Mouse (Mus musculus): ENCODE results near the gene Tas2r143. TPM values are rescaled to one million over a fixed set of nuclear protein-coding genes. Genes with fewer than 3 reads are reported as not detected.

Gene Tas2r143
- polyA plus RNA-seq, 1 experiment from 2014 or later: not detected

DNA sequence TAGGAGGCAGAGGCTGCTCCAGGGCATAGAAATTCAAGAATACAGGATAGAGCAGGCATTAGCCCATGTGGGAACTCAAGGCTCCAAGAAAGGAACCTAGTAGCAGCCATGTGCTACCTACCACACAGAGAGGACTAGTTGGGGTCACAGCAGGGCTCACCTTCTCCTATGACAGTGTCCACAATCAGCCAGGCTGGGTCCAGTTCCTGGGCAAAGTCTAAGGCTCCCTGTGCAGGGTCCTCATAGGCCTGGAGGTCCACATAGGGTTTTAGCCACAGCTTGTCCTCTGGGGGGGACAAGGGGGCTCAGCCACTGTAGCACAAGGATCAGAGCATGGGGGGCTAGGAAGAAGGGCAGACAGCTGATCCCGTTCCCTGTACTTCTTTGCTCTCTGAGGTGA is 37.5 kb upstream of the Tas2r143 start:
- Histone ChIP-seq H3K9me3 (ENCODE audit: control insufficient read depth, low read depth, low read length) (no peaks in the 10 kb centered on the region), H3K27ac (ENCODE audit: low read length) (no peak overlapping the region), H3K36me3 (ENCODE audit: control insufficient read depth, insufficient read depth, low read length) (peaks cover 25% of the 10 kb centered on the region), H3K4me2 (replicated peaks; ENCODE audit: low read depth, low read length) (no peak overlapping the region), H3K9ac (replicated peaks; ENCODE audit: low read depth, low read length) (no peak overlapping the region), H3K4me1 (ENCODE audit: control insufficient read depth, insufficient read depth, low read length) (0 out of 2 replicates have a peak, but pooled peaks cover 3% of the 10 kb centered on the region), H3K27me3 (ENCODE audit: control insufficient read depth, insufficient read depth, low read length) (no peaks in the 10 kb centered on the region), H3K4me3 (ENCODE audit: low read depth, low read length) (no peak overlapping the region)
- ATAC-seq (ENCODE audit: insufficient number of reproducible peaks, insufficient read depth, low FRiP score, low read depth): no peak
- WGBS: 83% methylated on average over 1 of the region's 1 CpGs

DNA sequence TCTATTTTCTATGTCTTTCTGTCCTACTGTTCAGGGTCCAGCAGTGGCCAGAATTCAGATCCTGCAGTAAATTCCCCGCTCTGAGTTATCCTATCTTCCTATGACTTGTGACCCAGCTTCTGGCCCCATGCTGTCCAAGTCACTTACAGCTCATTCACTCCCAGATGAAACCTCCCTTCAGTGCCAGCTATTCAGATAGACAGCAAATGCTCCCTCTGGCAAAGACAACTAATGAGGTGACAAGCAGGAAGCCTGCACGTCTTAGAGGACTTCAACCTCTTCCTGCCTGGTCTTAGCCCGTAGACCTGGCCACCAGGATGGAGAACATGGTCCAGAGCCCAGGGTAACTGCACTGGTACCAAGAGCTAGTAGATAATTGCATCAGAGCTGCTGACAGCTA is 37.1 kb upstream of the Tas2r143 start:
- 50% methylated on average over 3 of the region's 3 CpGs for WGBS
- Histone ChIP-seq H3K27ac (ENCODE audit: low read length) (no peak overlapping the region), H3K4me3 (ENCODE audit: low read depth, low read length) (no peak overlapping the region), H3K9me3 (ENCODE audit: control insufficient read depth, low read depth, low read length) (no peaks in the 10 kb centered on the region), H3K27me3 (ENCODE audit: control insufficient read depth, insufficient read depth, low read length) (no peaks in the 10 kb centered on the region), H3K36me3 (ENCODE audit: control insufficient read depth, insufficient read depth, low read length) (peaks cover 20% of the 10 kb centered on the region), H3K9ac (replicated peaks; ENCODE audit: low read depth, low read length) (no peak overlapping the region), H3K4me2 (replicated peaks; ENCODE audit: low read depth, low read length) (no peak overlapping the region), H3K4me1 (ENCODE audit: control insufficient read depth, insufficient read depth, low read length) (0 out of 2 replicates have a peak, but pooled peaks cover 2% of the 10 kb centered on the region)
- no peak for ATAC-seq (ENCODE audit: insufficient number of reproducible peaks, insufficient read depth, low FRiP score, low read depth)

DNA sequence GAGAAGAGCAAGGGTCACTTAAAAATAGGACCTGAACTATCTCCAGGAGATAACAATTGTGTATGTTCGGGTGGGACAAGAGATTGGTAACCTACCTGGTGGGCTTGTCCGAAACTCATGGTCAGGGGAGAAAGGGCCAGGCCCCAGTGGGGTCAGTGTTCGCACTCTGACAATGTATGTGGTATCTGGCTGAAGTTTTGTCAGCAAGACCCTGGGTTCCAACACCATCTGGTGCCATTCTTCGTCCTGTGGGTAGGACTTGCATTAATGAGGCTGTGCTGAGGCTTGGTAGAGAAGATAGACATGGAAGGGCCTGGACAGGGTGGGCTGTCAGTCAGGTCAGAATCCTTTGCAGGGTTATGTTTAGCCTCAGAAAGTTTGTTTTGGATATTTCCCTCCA is 36.0 kb upstream of the Tas2r143 start:
- Histone ChIP-seq H3K9ac (replicated peaks; ENCODE audit: low read depth, low read length) (no peak overlapping the region), H3K27me3 (ENCODE audit: control insufficient read depth, insufficient read depth, low read length) (no peaks in the 10 kb centered on the region), H3K36me3 (ENCODE audit: control insufficient read depth, insufficient read depth, low read length) (peaks cover 10% of the 10 kb centered on the region), H3K9me3 (ENCODE audit: control insufficient read depth, low read depth, low read length) (no peaks in the 10 kb centered on the region), H3K4me3 (ENCODE audit: low read depth, low read length) (no peak overlapping the region), H3K4me1 (ENCODE audit: control insufficient read depth, insufficient read depth, low read length) (no peaks in the 10 kb centered on the region), H3K4me2 (replicated peaks; ENCODE audit: low read depth, low read length) (no peak overlapping the region), H3K27ac (ENCODE audit: low read length) (no peak overlapping the region)
- ATAC-seq (ENCODE audit: insufficient number of reproducible peaks, insufficient read depth, low FRiP score, low read depth): no peak
- WGBS: 84% methylated on average over 4 of the region's 4 CpGs

DNA sequence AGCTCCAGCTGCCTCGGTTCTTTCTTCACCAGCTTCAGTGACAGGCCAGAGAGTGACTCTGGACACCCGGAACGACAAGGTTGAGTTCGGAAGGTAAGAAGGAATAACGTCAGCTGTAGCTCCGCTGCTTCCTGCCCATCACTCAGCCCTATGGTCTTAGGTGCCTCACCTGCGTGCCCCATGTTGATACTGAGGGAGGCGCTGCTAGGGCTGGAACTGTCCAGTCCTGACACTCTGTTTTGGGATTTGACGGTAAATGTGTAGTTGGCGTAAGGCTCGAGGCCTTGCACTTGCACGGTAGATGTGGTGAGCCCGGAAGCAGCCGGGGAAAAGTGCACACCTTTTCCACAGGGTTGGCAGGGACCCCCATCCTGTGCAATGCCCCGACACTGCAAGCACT is 35.4 kb upstream of the Tas2r143 start:
- no peak for ATAC-seq (ENCODE audit: insufficient number of reproducible peaks, insufficient read depth, low FRiP score, low read depth)
- Histone ChIP-seq H3K4me1 (ENCODE audit: control insufficient read depth, insufficient read depth, low read length) (no peaks in the 10 kb centered on the region), H3K36me3 (ENCODE audit: control insufficient read depth, insufficient read depth, low read length) (peaks cover 6% of the 10 kb centered on the region), H3K9me3 (ENCODE audit: control insufficient read depth, low read depth, low read length) (no peaks in the 10 kb centered on the region), H3K9ac (replicated peaks; ENCODE audit: low read depth, low read length) (no peak overlapping the region), H3K4me2 (replicated peaks; ENCODE audit: low read depth, low read length) (no peak overlapping the region), H3K27ac (ENCODE audit: low read length) (no peak overlapping the region), H3K27me3 (ENCODE audit: control insufficient read depth, insufficient read depth, low read length) (no peaks in the 10 kb centered on the region), H3K4me3 (ENCODE audit: low read depth, low read length) (no peak overlapping the region)
- WGBS: 85% methylated on average over 15 of the region's 15 CpGs

DNA sequence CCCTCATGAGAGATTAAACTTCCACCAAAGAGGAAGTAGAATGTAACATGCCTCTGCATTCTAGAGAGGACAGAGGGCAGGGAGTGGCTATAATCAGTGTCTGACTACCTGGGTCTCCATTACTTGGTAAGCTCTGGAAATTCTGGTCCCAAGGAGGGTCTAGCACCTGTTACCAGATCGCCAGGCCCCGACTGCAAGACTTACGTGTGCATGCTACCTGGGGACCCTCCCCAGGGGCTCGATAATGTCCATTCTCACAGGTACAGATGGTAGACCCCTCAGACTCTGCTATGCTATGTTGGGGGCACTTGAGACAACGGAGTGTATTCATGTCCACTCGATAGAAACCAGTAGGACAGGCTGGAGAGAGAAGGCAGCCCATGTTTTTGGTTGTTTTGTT is 34.8 kb upstream of the Tas2r143 start:
- no peak for ATAC-seq (ENCODE audit: insufficient number of reproducible peaks, insufficient read depth, low FRiP score, low read depth)
- Histone ChIP-seq H3K4me2 (replicated peaks; ENCODE audit: low read depth, low read length) (no peak overlapping the region), H3K27me3 (ENCODE audit: control insufficient read depth, insufficient read depth, low read length) (no peaks in the 10 kb centered on the region), H3K9ac (replicated peaks; ENCODE audit: low read depth, low read length) (no peak overlapping the region), H3K4me3 (ENCODE audit: low read depth, low read length) (no peak overlapping the region), H3K9me3 (ENCODE audit: control insufficient read depth, low read depth, low read length) (no peaks in the 10 kb centered on the region), H3K27ac (ENCODE audit: low read length) (no peak overlapping the region), H3K4me1 (ENCODE audit: control insufficient read depth, insufficient read depth, low read length) (no peaks in the 10 kb centered on the region), H3K36me3 (ENCODE audit: control insufficient read depth, insufficient read depth, low read length) (no peaks in the 10 kb centered on the region; the same call in 1 of the 2 replicates)
- 90% methylated on average over 6 of the region's 6 CpGs for WGBS

DNA sequence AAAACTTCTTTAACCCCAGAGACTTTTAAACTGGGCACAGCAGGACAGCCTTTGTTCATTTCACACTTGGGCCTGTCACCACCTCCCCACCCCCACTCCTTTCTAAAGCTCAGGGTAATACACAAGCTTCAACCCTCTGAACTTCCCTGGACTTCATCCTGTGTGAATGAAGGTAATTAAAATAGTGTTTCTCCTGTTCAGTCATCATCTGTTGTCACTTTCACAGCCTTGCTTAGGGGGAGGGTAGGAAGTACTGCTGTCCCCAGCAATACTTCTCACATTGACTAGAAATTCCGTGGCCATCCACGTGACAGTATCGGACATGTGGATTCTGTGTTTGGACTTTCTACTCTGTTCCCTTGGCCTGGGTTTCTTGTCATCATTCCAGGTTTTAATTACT is 30.2 kb upstream of the Tas2r143 start:
- no peak for ATAC-seq (ENCODE audit: insufficient number of reproducible peaks, insufficient read depth, low FRiP score, low read depth)
- no peak overlapping the region for H3K27ac ChIP-seq (ENCODE audit: low read length)
- H3K4me2 ChIP-seq (replicated peaks; ENCODE audit: low read depth, low read length): no peak overlapping the region
- 24% methylated on average over 3 of the region's 3 CpGs for WGBS
- no peak overlapping the region for H3K9ac ChIP-seq (replicated peaks; ENCODE audit: low read depth, low read length)
- no peaks in the 10 kb centered on the region for H3K27me3 ChIP-seq (ENCODE audit: control insufficient read depth, insufficient read depth, low read length)
- no peaks in the 10 kb centered on the region for H3K36me3 ChIP-seq (ENCODE audit: control insufficient read depth, insufficient read depth, low read length)
- H3K9me3 ChIP-seq (ENCODE audit: control insufficient read depth, low read depth, low read length): no peaks in the 10 kb centered on the region
- H3K4me3 ChIP-seq (ENCODE audit: low read depth, low read length): no peak overlapping the region
- H3K4me1 ChIP-seq (ENCODE audit: control insufficient read depth, insufficient read depth, low read length): peaks cover 30% of the 10 kb centered on the region

DNA sequence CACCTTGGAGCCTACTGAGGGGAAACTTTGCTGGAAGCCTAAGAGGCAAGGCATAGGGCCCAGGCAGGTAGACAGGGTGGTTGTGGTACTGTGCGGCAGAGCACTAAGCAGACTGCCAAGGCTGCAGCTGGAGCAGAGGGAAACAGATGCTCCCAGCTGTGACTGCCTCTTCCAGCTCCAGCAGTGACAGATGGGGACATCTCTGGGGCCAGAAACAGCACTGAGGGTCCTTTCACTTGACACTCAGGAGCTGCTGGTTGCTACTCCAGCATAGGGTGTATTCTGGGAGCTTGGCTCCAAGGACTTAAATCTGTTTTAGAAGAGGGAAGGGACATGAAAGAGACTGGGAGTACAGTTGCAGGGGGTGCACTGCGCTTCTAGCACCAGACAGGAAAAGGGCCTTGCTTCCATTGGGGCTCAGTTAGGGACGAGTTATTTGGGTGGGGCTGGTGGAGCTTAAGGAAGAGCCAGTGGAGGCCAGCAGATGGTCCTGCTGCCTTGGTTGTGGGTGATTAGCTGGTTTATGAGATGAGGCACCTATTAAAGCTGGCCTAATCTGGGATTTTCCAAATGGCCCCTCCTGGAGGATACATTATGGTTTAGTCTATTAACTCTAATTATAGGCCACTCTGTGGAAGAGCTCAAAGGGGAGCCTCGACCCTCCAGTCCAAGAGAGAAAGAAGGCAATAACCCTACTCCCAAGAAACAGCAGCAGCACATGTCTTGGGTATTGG is 29.2 kb upstream of the Tas2r143 start:
- Histone ChIP-seq H3K4me3 (ENCODE audit: low read depth, low read length) (no peak overlapping the region), H3K27me3 (ENCODE audit: control insufficient read depth, insufficient read depth, low read length) (no peaks in the 10 kb centered on the region), H3K4me1 (ENCODE audit: control insufficient read depth, insufficient read depth, low read length) (peaks cover 30% of the 10 kb centered on the region), H3K4me2 (replicated peaks; ENCODE audit: low read depth, low read length) (no peak overlapping the region), H3K9ac (replicated peaks; ENCODE audit: low read depth, low read length) (no peak overlapping the region), H3K27ac (ENCODE audit: low read length) (peak overlapping the region; percentile 7; the same call in 1 of the 2 replicates), H3K36me3 (ENCODE audit: control insufficient read depth, insufficient read depth, low read length) (no peaks in the 10 kb centered on the region), H3K9me3 (ENCODE audit: control insufficient read depth, low read depth, low read length) (no peaks in the 10 kb centered on the region)
- ATAC-seq (ENCODE audit: insufficient number of reproducible peaks, insufficient read depth, low FRiP score, low read depth): no peak
- 48% methylated on average over 4 of the region's 4 CpGs for WGBS

DNA sequence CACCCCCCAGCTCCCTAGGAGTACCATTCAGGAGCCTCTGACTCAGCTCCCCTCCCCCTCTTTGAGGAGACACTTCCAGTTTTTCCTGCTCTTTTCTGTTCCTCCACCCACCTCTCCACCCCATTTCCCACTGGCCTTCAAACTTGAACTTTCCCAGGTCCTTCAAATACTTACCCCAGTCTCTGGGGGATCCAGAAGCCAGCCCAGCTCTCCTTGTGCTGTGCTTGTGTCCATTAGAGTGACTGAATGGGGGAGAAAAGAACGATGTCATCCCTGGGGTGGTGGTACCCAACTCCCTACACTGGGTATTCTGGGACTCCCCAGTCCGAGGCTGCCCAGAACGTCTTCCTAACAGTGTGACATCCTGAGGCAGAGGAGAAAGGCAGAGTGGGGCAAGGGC is 28.0 kb upstream of the Tas2r143 start:
- H3K4me3 ChIP-seq (ENCODE audit: low read depth, low read length): peak overlapping the region; percentile 43; the same call in 1 of the 2 replicates
- no peaks in the 10 kb centered on the region for H3K9me3 ChIP-seq (ENCODE audit: control insufficient read depth, low read depth, low read length)
- ATAC-seq (ENCODE audit: insufficient number of reproducible peaks, insufficient read depth, low FRiP score, low read depth): no peak
- H3K27ac ChIP-seq (ENCODE audit: low read length): peak overlapping the region; percentile 39; the same call in 1 of the 2 replicates
- H3K4me1 ChIP-seq (ENCODE audit: control insufficient read depth, insufficient read depth, low read length): peaks cover 30% of the 10 kb centered on the region
- H3K27me3 ChIP-seq (ENCODE audit: control insufficient read depth, insufficient read depth, low read length): no peaks in the 10 kb centered on the region
- no peaks in the 10 kb centered on the region for H3K36me3 ChIP-seq (ENCODE audit: control insufficient read depth, insufficient read depth, low read length)
- H3K9ac ChIP-seq (replicated peaks; ENCODE audit: low read depth, low read length): peak overlapping the region; percentile 10; the same call in 1 of the 2 replicates
- 13% methylated on average over 3 of the region's 3 CpGs for WGBS
- H3K4me2 ChIP-seq (replicated peaks; ENCODE audit: low read depth, low read length): peak overlapping the region; percentile 65

DNA sequence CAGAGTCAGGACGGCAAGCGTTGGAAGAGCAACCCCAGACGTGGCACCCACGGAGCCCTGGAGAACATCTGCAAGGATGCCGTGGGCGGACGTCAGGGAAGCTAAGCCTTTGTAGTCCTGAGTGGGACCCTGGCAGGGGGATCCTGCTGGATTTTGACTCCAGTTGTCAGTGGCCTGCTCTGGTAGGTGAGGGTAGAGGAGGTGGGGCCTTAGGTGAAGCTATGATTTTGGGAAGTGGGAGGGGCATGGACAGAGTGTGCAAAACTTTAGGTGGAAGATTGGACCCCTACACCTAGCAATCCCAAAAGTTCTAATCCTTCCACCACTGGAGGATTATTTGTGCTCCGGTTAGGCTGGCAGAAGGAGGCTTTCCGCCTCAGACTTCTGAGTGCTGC is 27.6 kb upstream of the Tas2r143 start:
- Histone ChIP-seq H3K4me2 (replicated peaks; ENCODE audit: low read depth, low read length) (peak overlapping the region; percentile 65), H3K36me3 (ENCODE audit: control insufficient read depth, insufficient read depth, low read length) (no peaks in the 10 kb centered on the region), H3K4me3 (ENCODE audit: low read depth, low read length) (peak overlapping the region; percentile 43), H3K4me1 (ENCODE audit: control insufficient read depth, insufficient read depth, low read length) (peaks cover 30% of the 10 kb centered on the region), H3K9ac (replicated peaks; ENCODE audit: low read depth, low read length) (peak overlapping the region; percentile 22; the same call in 1 of the 2 replicates), H3K9me3 (ENCODE audit: control insufficient read depth, low read depth, low read length) (no peaks in the 10 kb centered on the region), H3K27ac (ENCODE audit: low read length) (peak overlapping the region; percentile 39; the same call in 1 of the 2 replicates), H3K27me3 (ENCODE audit: control insufficient read depth, insufficient read depth, low read length) (no peaks in the 10 kb centered on the region)
- 16% methylated on average over 9 of the region's 9 CpGs for WGBS
- no peak for ATAC-seq (ENCODE audit: insufficient number of reproducible peaks, insufficient read depth, low FRiP score, low read depth)
